Mouse (Mus musculus) heart, adult 2 months (tissue): ENCODE results near the gene Sgta.

ENCODE experiments used
- CTCF ChIP-seq: fragments of 200-600 bp; IDR thresholded peaks from 2 replicates; pipeline ENCODE4 v1.8.1; 2022; ENCODE audit warnings: antibody characterized with exemption, mild to moderate bottlenecking, moderate library complexity
- EP300 ChIP-seq: fragments of 200-500 bp; IDR thresholded peaks from 2 replicates; pipeline ENCODE4 v1.6.1; 2011; ENCODE audit warnings: low read depth, low read length, control low read depth; ENCODE audit not compliant: insufficient read depth

DNA sequence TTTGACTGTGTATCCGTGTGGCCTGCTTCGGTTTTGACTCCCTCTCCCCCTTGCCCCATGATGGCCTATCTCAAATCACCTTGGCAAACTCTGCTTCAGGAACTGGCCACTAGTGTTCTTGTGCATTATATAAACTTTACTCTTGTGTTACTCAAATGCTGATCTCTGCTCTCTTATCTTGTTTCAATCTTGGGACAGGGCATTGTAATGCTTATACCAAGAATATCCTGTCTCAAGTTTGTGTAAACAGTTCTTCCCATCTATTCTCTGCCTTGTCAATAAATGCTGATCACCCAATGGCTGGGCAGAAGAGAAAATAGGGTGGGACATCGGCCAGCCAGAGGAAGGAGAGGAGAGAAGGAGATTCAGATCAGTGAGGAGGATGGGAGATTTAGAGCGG lies 2.7 kb upstream of the Sgta start:
- TF ChIP-seq CTCF: no peak
- no peak for TF ChIP-seq EP300
